Mouse (Mus musculus): ENCODE results near the gene Lrwd1. TPM values are rescaled to one million over a fixed set of nuclear protein-coding genes. Genes with fewer than 3 reads are reported as not detected.

The Lrwd1 gene
- polyA plus RNA-seq, 2 experiments from 2014 or later = 31.7 to 35.3 TPM

DNA sequence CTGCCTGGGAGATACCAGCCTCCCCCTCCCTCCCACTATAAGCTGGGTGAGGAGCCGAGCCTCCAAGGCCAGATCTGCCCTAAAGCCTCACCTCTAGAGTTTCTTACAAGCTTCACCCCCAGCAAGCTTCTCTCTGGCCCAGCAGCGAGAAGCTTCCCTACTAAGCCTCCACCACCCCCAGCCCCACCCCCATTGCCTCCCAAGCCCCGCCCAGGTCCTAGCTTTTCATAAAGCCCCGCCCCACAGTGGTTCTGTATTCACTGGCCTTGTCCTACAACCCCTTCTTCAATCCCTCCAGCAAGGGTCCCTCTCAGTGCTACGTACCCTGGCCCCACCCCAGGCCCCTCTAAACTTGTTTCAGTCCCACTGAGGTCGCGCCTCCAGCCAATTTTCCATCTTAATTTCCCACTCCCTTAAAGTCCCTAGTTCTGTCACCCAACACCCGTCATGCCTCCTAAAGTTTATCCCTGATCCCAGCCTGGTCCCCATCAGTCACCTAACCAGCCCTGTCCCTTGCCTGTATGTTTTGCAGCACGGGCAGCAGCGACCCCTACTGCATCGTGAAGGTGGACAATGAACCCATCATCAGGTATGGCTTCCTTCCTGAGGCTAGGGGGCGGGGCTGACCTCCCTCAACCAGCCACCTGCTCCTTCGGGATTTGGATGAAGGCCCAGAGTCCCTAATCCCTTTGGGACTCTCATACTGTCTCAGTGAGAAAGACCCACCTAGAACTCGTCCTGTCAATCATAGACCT, 46.9 kb downstream of the Lrwd1 start:
- no peak for ATAC-seq

DNA sequence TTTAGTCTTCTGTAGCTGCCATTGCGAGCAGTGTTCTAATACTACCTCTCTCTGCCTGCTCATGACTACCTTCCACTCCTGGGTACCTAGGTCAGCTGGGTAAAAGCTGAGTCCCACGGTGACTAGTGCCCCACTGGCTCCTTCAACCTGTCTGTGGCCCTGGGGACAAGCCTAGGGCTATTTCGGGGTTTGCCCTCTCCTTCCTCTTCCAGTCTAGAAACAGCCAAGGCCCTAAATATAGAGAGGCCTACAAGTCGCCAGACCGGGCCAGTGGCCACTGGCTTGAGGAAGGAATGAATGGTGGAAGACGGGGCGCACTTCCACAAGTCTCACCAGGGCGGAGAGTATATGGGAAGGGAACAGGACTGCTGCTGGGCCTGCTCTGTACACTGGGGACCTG, 49.6 kb downstream of the Lrwd1 start:
- no peak for ATAC-seq

DNA sequence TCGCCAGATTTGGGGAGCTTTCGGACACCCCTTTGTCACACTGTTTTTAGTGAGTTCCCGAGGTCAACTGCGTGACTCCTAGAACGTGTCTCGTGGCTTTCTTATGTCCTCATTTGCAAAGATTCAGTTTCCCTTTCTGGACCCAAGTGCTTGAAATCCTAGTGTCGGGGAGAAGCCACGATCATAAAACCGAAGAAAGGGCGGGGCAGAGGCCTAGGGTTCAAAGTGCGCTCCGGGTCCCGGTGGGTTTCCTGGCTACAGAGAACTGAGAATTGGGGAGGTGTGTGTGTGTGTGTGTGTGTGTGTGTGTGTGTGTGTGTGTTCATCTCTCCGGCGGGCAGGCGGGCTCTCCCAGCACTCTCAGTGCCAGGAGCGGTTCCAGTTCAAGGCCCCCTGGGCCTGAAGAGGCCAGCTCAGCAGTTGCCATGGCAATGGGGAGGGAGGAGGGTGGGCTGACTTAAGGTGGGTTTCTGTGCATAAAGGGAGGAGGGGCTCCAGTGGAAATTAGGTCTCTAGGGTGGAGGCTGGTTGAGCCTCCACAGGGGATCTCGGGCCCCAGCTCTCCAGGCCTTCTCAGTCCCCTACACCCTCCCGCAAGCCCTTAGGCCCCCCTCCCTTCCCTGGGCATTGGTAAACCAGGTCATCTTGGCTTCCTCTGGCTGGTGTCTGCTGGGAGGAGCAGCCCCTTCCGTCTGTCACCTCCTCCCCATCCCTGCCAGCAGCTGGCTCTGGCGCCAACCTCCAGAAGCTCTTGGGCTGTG, 50.8 kb downstream of the Lrwd1 start:
- ATAC-seq = no peak

DNA sequence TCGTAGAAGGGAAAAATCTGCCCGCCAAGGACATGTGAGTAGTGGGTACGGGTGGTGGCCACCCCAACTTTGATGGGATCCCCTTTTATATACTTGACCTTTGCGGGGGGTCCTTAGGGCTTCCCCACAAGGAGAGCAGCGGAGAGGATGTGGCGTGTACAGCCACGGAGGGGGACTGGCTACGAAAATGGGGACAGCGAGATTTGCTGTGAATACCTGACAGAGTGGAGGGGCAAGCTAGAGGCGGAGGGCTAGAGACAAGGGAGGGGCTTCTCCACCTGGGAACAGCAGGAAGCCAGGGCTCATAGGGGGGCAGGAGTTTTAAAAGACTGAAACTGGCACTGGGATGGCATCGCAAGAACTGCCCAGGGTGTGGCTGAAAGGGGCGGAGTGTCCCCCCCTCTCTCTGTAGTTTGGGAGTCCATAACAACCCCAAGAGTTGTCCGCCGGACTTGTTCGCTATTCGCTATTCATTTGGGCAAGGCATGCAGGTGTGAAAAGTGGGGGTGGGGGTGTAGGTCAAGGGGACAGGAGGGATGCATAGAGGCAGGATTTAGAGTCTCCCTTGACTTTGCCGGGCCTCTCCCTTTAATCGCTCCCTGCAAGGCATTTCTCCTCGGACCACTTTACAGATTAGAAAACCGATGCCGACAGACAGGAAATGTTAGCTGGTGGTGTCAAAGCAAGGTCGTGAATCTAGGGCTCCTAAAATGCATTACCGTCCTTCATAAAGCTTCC, 51.6 kb downstream of the Lrwd1 start:
- peak; percentile 28 for ATAC-seq

DNA sequence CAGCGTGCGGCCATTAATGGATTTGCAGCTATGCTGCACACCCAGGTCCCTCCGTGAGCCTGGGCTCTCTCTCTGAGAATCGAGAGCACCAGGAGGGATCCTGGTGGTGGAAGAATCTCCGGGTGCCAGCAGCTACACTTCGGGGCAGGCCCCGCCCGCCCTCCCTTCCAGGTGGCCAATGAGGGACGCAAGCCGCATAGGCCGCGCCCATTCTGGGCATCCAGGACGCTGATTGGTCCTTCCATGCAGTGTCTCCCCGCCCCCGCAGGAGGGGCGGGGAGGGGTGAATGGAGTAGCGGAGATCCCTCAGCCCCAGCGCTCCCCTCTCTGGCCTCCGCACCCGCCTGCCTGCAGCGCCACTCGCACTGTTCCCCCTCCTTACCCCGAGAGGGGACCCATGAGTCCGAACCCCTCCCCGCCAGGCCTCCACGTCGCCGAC, 52.2 kb downstream of the Lrwd1 start, which contains the start of gene Rasa4:
Gene Rasa4 (plus strand): TSS at position 248 of the 439 bp plus-strand sequence.
- ATAC-seq = peak; percentile 99

DNA sequence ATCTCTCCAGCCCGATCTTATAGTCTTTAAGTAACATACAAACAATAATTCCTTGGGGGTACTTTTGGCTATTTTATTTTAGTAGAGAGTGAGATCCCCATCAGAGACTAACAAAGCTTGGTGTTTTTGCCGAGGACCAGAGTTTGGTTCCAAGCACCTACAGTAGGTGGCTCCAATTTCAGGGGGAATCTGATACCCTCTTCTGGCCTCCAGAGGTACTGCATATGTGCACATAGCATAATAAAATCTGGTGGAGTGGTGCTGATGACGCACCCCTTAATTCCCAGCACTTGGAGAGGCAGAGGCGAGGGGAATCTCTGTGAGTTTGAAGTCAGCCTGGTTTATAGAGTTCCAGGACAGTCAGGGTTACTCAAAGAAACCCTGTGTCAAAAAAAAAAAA, 53.5 kb downstream of the Lrwd1 start:
- ATAC-seq = no peak

DNA sequence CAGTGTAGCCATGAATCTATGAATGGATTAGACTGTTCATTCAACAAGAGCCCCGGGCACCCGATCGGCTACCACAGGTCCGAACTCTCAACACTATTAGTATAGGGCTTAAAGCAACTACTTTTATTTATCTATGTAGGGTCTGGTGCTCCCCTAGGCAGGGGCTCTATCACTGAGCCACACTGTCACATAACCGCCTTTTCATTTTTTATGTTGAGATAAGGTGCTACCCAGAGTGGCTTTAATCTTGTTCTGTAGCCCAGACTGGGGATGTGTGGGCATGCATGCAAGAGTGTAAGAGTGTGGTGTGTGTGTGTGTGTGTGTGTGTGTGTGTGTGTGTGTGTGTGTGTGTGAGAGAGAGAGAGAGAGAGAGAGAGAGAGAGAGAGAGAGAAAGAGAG, 57.7 kb downstream of the Lrwd1 start:
- no peak for ATAC-seq

DNA sequence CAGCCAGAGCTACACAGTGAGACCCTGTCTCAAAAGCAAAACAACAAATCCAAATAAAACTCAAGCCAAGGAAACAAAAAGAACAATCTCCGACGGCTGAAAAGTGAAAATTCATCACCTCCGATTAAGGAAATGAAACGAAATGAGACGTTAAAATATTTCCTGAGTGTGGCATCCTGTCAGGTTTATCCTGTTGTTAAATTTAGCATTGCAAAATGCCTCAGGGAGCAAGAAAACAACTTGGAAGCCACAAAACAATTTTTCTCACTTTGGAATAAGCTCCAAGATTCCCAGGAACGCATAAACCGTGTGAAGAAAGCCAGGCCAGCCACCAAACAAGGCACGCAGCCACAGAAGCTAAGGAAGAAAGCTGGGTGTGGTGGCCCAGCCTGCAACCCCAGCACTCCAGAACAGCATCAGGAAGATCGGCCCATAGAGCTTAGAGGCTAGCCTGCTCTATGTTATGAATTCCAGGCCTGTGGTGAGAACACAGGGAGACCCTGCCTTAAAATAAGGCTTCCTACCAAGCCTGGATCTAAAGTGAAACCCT, 58.8 kb downstream of the Lrwd1 start:
- ATAC-seq = no peak

DNA sequence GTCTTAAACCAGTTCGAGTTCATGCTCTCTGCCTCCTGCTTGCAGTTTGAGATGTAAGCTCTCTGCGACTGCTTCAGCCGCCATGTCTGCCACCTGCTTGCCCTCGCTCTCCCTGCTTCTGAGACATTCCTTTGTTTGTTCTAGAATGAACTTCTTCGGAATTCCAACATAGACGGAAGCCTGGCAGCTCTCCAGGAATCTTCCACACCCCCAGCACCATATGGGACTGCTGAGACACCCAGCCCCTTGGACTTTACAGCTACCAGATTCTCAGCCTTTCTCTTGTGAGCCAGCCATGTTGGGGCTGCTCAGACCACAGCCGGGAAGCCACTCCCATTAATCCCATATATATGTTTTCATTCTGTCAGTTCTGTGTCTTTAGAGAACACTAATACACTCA, 59.6 kb downstream of the Lrwd1 start:
- ATAC-seq = no peak

DNA sequence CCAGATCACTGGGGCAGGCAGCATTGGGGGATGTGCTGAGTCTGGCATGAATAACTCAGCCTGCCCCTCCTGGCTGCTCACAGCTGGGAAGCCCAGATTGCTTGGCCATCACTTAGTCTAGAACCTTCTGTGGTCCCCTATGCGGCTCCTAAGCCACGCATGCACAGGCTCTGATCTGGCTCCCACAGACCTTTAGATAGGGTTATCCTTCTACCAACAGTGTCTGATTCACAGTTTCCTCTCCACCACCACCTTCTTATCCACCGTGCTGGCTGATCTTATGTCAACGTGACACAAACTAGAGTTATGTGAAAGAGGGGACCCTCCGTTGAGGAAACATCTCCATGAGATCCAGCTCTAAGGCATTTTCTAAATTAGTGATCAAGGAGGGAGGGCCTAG, 60.8 kb downstream of the Lrwd1 start:
- ATAC-seq = no peak

DNA sequence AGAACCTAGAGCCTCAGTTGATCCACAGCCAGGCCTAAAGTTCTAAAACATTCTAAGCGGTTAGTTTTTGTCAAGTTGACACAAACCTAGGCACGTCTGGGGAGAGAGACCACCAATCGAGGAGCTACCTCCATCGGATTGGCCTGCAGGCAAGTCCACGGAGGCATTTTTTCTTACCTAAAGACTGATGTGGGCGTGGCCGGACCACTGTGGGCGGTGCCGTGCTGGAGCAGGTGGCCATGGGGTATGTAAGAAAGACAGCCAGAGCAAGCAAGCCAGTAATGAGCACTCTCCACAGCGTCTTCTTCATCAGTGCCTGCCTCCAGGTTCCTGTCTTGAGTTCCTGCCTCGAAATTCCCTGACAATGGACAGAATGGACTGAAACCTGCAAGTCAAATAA, 62.3 kb downstream of the Lrwd1 start:
- ATAC-seq = no peak

DNA sequence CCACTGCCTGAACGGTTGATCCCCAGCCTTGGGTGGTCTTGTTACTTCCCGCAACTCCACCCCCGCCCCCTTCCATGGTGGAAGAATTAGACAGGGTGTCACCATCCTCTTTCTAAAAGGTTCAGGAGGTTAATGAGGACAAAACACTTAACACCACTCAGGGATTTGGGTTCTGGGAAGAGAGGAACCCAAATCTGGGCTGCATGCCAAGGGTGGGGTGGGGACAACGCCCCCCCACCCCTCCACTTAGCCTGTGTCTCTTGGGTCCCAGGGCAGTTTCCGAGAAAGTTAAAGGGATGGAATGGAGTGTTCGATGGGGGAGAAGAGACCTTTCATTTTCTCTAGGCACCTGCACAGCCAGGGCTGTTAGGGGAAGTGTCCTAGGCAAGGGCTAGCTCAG, 62.8 kb downstream of the Lrwd1 start:
- ATAC-seq = no peak

Other genes starting within 250 kb of the Lrwd1 start
- gene Hspb1, start 248.2 kb downstream of the Lrwd1 start, polyA plus RNA-seq (2017; shearing (Covaris generic)) = not detected
- gene Ywhag, start 201.5 kb downstream of the Lrwd1 start, polyA plus RNA-seq (2017; shearing (Covaris generic)) = 10 to 100 TPM; 34.1 to 56.7 TPM
- gene Ssc4d, start 161.5 kb downstream of the Lrwd1 start, polyA plus RNA-seq (2017; shearing (Covaris generic)) = 1 to 10 TPM; 1.7 to 2.4 TPM
- not detected for gene Zp3, start 156.0 kb downstream of the Lrwd1 start, polyA plus RNA-seq (2017; shearing (Covaris generic))
- 10 to 100 TPM; 10.6 to 13.8 TPM for gene Dtx2, start 141.3 kb downstream of the Lrwd1 start, polyA plus RNA-seq (2017; shearing (Covaris generic))
- not detected for gene Upk3b, start 97.6 kb downstream of the Lrwd1 start, polyA plus RNA-seq (2017; shearing (Covaris generic))
- not detected for gene Upk3bl, start 81.6 kb downstream of the Lrwd1 start, polyA plus RNA-seq (2017; shearing (Covaris generic))
- 1 to 10 TPM; 1.8 to 2.2 TPM for gene Rasa4, start 52.2 kb downstream of the Lrwd1 start, polyA plus RNA-seq (2017; shearing (Covaris generic))
- gene Polr2j, start 19.4 kb downstream of the Lrwd1 start, polyA plus RNA-seq (2017; shearing (Covaris generic)) = 100 to 1,000 TPM; 124 to 138 TPM
- gene Alkbh4, start 72 bp upstream of the Lrwd1 start, polyA plus RNA-seq (2017; shearing (Covaris generic)) = 10 to 100 TPM; 49.3 to 56.2 TPM
- 10 to 100 TPM; 62.2 to 74.1 TPM for gene Orai2, start 34.6 kb upstream of the Lrwd1 start, polyA plus RNA-seq (2017; shearing (Covaris generic))
- gene Prkrip1, start 62.9 kb upstream of the Lrwd1 start, polyA plus RNA-seq (2017; shearing (Covaris generic)) = 10 to 100 TPM; 45.0 to 50.4 TPM
- under 1 TPM in 1 of 2 experiments, not detected in 1; 0.45 TPM for gene Sh2b2, start 110.5 kb upstream of the Lrwd1 start, polyA plus RNA-seq (2017; shearing (Covaris generic))